Mouse (Mus musculus) hindbrain, postnatal 0 days (tissue): ENCODE results near the gene Pdgfd. TPM values are rescaled to one million over a fixed set of nuclear protein-coding genes. Genes with fewer than 3 reads are reported as not detected.

Experiments
- ATAC-seq: fragments of 200-750 bp; cut with Nextera tagmentation; 2 replicates; pipeline ENCODE4 v1.8.0; 2017; ENCODE audit warnings: mild to moderate bottlenecking, moderate TSS enrichment, moderate library complexity
- DNase-seq: peaks from one replicate; pipeline ENCODE4 v3.0.0-alpha.2; 2015; ENCODE audit warnings: low spot score
- H3K27ac ChIP-seq: fragments of 300-500 bp; sonication (generic); 2 replicates; pipeline ENCODE4 v1.5.1; 2014; ENCODE audit warnings: mild to moderate bottlenecking
- H3K27me3 ChIP-seq: fragments of 300-500 bp; sonication (generic); 2 replicates; pipeline ENCODE4 v1.6.1; 2014; ENCODE audit warnings: low read length, mixed read lengths; ENCODE audit not compliant: insufficient read depth
- H3K36me3 ChIP-seq: fragments of 300-500 bp; sonication (generic); 2 replicates; pipeline ENCODE4 v1.6.1; 2014; ENCODE audit warnings: low read length, mixed read lengths; ENCODE audit not compliant: insufficient read depth
- H3K4me1 ChIP-seq: fragments of 300-500 bp; sonication (generic); 2 replicates; pipeline ENCODE4 v1.6.1; 2014; ENCODE audit warnings: antibody characterized with exemption, low read length, mixed read lengths; ENCODE audit not compliant: insufficient read depth
- H3K4me2 ChIP-seq: fragments of 300-500 bp; sonication (generic); 2 replicates; pipeline ENCODE4 v1.6.1; 2014; ENCODE audit warnings: low read depth, mild to moderate bottlenecking, low read length, moderate library complexity, mixed read lengths
- H3K4me3 ChIP-seq: fragments of 300-500 bp; sonication (generic); 2 replicates; pipeline ENCODE4 v1.5.1; 2014; ENCODE audit warnings: low read length
- H3K9ac ChIP-seq: fragments of 300-500 bp; sonication (generic); replicated peaks from 2 replicates; pipeline ENCODE4 v1.6.1; 2014; ENCODE audit warnings: mild to moderate bottlenecking, low read length, moderate library complexity, mixed read lengths
- H3K9me3 ChIP-seq: fragments of 300-500 bp; sonication (generic); 2 replicates; pipeline ENCODE4 v1.6.1; 2016; ENCODE audit warnings: low read length, mixed read lengths
- CTCF ChIP-seq: IDR thresholded peaks from 2 replicates; pipeline ENCODE4 v1.5.1; 2016; ENCODE audit warnings: antibody characterized with exemption, control low read depth, low read depth
- WGBS: fragments of 180-500 bp; shearing (Covaris S2); extraction: QIAGEN DNeasy Blood & Tissue Kit; methylation state at CpG from one replicate; pipeline ENCODE4 v1.1.7; 2014; 5-methylcytosine and 5-hydroxymethylcytosine counted together
- polyA plus RNA-seq: library from polyadenylated mRNA; unstranded; fragments of >200 nt; fragmentation: Nextera tagmentation; extraction: Ambion mirVana; gene quantifications from 2 replicates; pipeline ENCODE4 v1.2.1, GENCODE M21; 2015
- total RNA-seq: library from RNA; depleted of rRNA; stranded (reverse); fragments of >200 nt; gene quantifications from 2 replicates; pipeline ENCODE4 v1.2.3, GENCODE M21; 2014

The Pdgfd gene
- total and polyA plus RNA-seq, 2 experiments from 2014 or later: 4.1 to 5.4 TPM

GRCm38 (mm10) chr9:6264820-6265219, 96.4 kb downstream of the Pdgfd start:
- 80% methylated on average over 2 of the region's 2 CpGs for WGBS
- no peak for ATAC-seq
- Histone ChIP-seq H3K4me3 (no peak overlapping the region), H3K36me3 (no peaks in the 10 kb centered on the region), H3K27me3 (no peaks in the 10 kb centered on the region), H3K9me3 (no peaks in the 10 kb centered on the region), H3K27ac (no peak overlapping the region), H3K4me1 (no peaks in the 10 kb centered on the region), H3K9ac (no peak overlapping the region), H3K4me2 (no peak overlapping the region)
- TF ChIP-seq CTCF: no peak
- no peak for DNase-seq

GRCm38 (mm10) chr9:6269796-6270280, 101.5 kb downstream of the Pdgfd start, which contains the start of gene Ddi1:
Gene Ddi1 (minus strand): TSS chr9:6269846.
- Histone ChIP-seq H3K27me3 (no peaks in the 10 kb centered on the region), H3K4me3 (no peak within 1 kb of the TSS)
- DNase-seq: no peak

DNA sequence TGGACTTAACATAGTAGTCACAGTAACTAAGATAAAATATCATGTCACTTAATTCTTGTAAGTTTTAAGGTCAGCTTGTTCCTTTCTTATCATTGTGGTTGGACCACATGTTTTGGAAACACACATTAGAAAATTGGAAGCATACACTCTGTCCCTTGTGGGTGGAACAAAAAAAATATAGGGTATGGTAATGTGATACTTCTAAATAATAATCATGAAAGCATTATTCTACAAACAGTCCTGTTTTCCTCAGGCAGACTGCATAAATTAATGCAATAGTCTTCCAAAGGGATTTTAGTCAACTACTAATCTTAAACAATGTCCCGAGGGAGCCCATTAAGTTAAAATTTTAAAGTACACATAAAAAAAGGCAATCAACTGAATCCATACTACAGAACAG, 108.0 kb downstream of the Pdgfd start:
- H3K4me1 ChIP-seq: no peaks in the 10 kb centered on the region
- DNase-seq (no peak), ATAC-seq (no peak)
- H3K4me2 ChIP-seq: no peak overlapping the region
- no peaks in the 10 kb centered on the region for H3K9me3 ChIP-seq
- no peaks in the 10 kb centered on the region for H3K36me3 ChIP-seq
- H3K27me3 ChIP-seq: no peaks in the 10 kb centered on the region
- no peak overlapping the region for H3K4me3 ChIP-seq
- no peak for TF ChIP-seq CTCF
- H3K27ac ChIP-seq: no peak overlapping the region
- 89% methylated on average over 1 of the region's 1 CpGs for WGBS
- H3K9ac ChIP-seq: no peak overlapping the region

More at GRCm38 (mm10) chr9:6269796-6270280, 101.5 kb downstream of the Pdgfd start, which contains the start of gene Ddi1:
- no peak within 1 kb of the TSS for H3K9ac ChIP-seq
- no peaks in the 10 kb centered on the region for H3K4me1 ChIP-seq
- WGBS: 69% methylated on average over 1 of the region's 1 CpGs
- H3K36me3 ChIP-seq: no peaks in the 10 kb centered on the region
- H3K4me2 ChIP-seq: no peak within 1 kb of the TSS
- H3K9me3 ChIP-seq: no peaks in the 10 kb centered on the region
- no peak for ATAC-seq
- no peak for TF ChIP-seq CTCF
- H3K27ac ChIP-seq: no peak within 1 kb of the TSS

GRCm38 (mm10) chr9:6277526-6277925, 109.1 kb downstream of the Pdgfd start:
- ATAC-seq (no peak), DNase-seq (no peak)
- no peaks in the 10 kb centered on the region for H3K9me3 ChIP-seq
- no peak overlapping the region for H3K27ac ChIP-seq
- H3K27me3 ChIP-seq: no peaks in the 10 kb centered on the region
- TF ChIP-seq CTCF: no peak
- H3K9ac ChIP-seq: no peak overlapping the region
- no peak overlapping the region for H3K4me3 ChIP-seq
- no peaks in the 10 kb centered on the region for H3K36me3 ChIP-seq
- no peaks in the 10 kb centered on the region for H3K4me1 ChIP-seq
- no peak overlapping the region for H3K4me2 ChIP-seq

DNA sequence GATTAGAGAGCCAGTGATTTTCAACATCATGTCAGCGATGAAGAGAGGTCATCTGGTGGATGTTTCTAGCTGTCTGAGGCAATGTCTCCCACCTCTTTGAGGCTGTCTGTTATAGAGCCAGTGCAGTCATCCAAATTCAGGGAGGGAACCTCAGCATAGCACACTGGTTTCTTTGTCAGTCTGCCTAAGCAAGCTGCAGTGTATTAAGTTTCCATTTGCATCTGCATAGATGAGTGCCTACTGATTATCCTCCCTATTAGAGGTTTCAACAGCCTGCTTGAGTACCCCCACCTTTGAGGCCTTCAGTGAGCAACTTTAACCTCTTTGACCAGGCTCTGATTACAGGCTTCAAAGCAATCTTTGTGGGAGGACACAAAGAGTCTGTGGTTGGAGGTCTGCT, 118.4 kb downstream of the Pdgfd start:
- Histone ChIP-seq H3K9ac (no peak overlapping the region), H3K36me3 (no peaks in the 10 kb centered on the region), H3K9me3 (no peaks in the 10 kb centered on the region), H3K4me3 (no peak overlapping the region), H3K27me3 (no peaks in the 10 kb centered on the region), H3K4me1 (no peaks in the 10 kb centered on the region), H3K4me2 (no peak overlapping the region), H3K27ac (no peak overlapping the region)
- DNase-seq: no peak
- no peak for TF ChIP-seq CTCF
- WGBS: 44% methylated on average over 1 of the region's 1 CpGs
- no peak for ATAC-seq

- H3K27ac ChIP-seq: no peak overlapping the region
- no peaks in the 10 kb centered on the region for H3K27me3 ChIP-seq
- H3K36me3 ChIP-seq: no peaks in the 10 kb centered on the region
- H3K4me3 ChIP-seq: no peak overlapping the region
- TF ChIP-seq CTCF: no peak
- ATAC-seq (no peak), DNase-seq (no peak)
- H3K9me3 ChIP-seq: no peaks in the 10 kb centered on the region
- H3K4me2 ChIP-seq: no peak overlapping the region
- H3K9ac ChIP-seq: no peak overlapping the region
- H3K4me1 ChIP-seq: no peaks in the 10 kb centered on the region
- 11% methylated on average over 2 of the region's 2 CpGs for WGBS
These were observed 120.9 kb downstream of the Pdgfd start for GRCm38 (mm10) chr9:6289211-6289696.

DNA sequence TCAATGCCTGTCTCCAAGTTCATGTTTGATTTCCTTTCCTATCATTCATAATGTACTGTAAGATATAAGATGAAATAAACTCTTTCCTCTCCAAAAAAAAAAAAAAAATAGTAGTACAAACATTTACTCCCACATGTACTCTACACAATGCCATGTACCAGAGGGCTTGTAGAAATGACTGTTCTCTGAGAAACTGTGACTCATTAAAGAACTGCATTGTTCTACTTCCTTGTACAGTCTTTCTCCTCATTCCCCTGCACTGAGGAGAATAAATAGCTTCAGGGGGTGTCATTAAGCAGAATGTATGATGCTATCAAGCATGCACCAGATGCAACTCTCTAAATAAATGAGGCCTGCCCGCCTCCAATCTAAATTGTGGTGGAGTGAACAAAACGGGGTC, 130.2 kb downstream of the Pdgfd start:
- Histone ChIP-seq H3K9ac (no peak overlapping the region), H3K9me3 (no peaks in the 10 kb centered on the region), H3K4me2 (no peak overlapping the region), H3K27ac (no peak overlapping the region), H3K27me3 (no peaks in the 10 kb centered on the region), H3K4me1 (no peaks in the 10 kb centered on the region), H3K4me3 (no peak overlapping the region), H3K36me3 (no peaks in the 10 kb centered on the region)
- WGBS: 64% methylated on average over 2 of the region's 2 CpGs
- no peak for TF ChIP-seq CTCF
- no peak for ATAC-seq
- no peak for DNase-seq
